Mouse (Mus musculus) right cerebral cortex, adult 2 months (tissue): Measurements from ENCODE around the gene Pth1r.

Experiments used
- DNase-seq, 2 experiments: peaks; one replicate each; pipeline ENCODE4 v3.0.0; 2021 to 2022; ENCODE audit warnings: low spot score in 2 of 2

The Pth1r gene

GRCm38 (mm10) chr9:110746961-110747360, at the start of gene Pth1r:
Gene Pth1r, minus strand, starts transcription at chr9:110747145.
- no peak for DNase-seq

- DNase-seq, result no peak
Observed at GRCm38 (mm10) chr9:110790462-110790861, 43.5 kb upstream of the Pth1r start.

- DNase-seq, result no peak
Observed at GRCm38 (mm10) chr9:110788169-110788568, 41.2 kb upstream of the Pth1r start.

- no peak for DNase-seq
Observed at GRCm38 (mm10) chr9:110783611-110784010, 36.7 kb upstream of the Pth1r start.

- peak; percentile 60 to 67 for DNase-seq
Observed at GRCm38 (mm10) chr9:110781731-110782130, 34.8 kb upstream of the Pth1r start.

GRCm38 (mm10) chr9:110781256-110781721, 34.3 kb upstream of the Pth1r start:
- peak; percentile 93 to 95 for DNase-seq

- DNase-seq, result no peak
Observed at GRCm38 (mm10) chr9:110779242-110779913, 32.4 kb upstream of the Pth1r start.

GRCm38 (mm10) chr9:110778559-110778958, 31.6 kb upstream of the Pth1r start:
- DNase-seq, result no peak

- no peak for DNase-seq
Observed at GRCm38 (mm10) chr9:110778100-110778499, 31.2 kb upstream of the Pth1r start.

GRCm38 (mm10) chr9:110775269-110776022, 28.5 kb upstream of the Pth1r start:
- no peak for DNase-seq

- no peak for DNase-seq
Observed at GRCm38 (mm10) chr9:110774403-110775268, 27.7 kb upstream of the Pth1r start.

GRCm38 (mm10) chr9:110772336-110772735, 25.4 kb upstream of the Pth1r start:
- DNase-seq, result no peak

GRCm38 (mm10) chr9:110763405-110763804, 16.5 kb upstream of the Pth1r start:
- no peak for DNase-seq

- DNase-seq, result no peak
Observed at GRCm38 (mm10) chr9:110762763-110763162, 15.8 kb upstream of the Pth1r start.

GRCm38 (mm10) chr9:110760886-110761285, 13.9 kb upstream of the Pth1r start:
- no peak for DNase-seq

- DNase-seq, result peak; percentile 26 to 44
Observed at GRCm38 (mm10) chr9:110759265-110759664, 12.3 kb upstream of the Pth1r start.

- peak; percentile 24 to 29 for DNase-seq
Observed at GRCm38 (mm10) chr9:110758605-110759004, 11.7 kb upstream of the Pth1r start.

- DNase-seq, result no peak
Observed at GRCm38 (mm10) chr9:110757816-110758215, 10.9 kb upstream of the Pth1r start.

GRCm38 (mm10) chr9:110753773-110754172, 6.8 kb upstream of the Pth1r start:
- DNase-seq, result no peak

GRCm38 (mm10) chr9:110752917-110753435, 6.0 kb upstream of the Pth1r start:
- DNase-seq, result no peak

- DNase-seq, result no peak
Observed at GRCm38 (mm10) chr9:110751412-110751811, 4.5 kb upstream of the Pth1r start.
